Mouse (Mus musculus) heart, adult 18-20 months (tissue): Measurements from ENCODE around the gene Trappc11. TPM values are rescaled to one million over a fixed set of nuclear protein-coding genes. Genes with fewer than 3 reads are reported as not detected.

Experiments used
- DNase-seq, 2 experiments: peaks; one replicate each; pipeline ENCODE4 v3.0.0; 2021 to 2022; ENCODE audit warnings: mixed read lengths in 1 of 2
- long read RNA-seq, 2 experiments: library from polyadenylated mRNA; stranded (forward); transcript quantifications; one replicate each; pipeline ENCODE4 v2.0.0; 2021
- total RNA-seq, 2 experiments: library from RNA; stranded (reverse); gene quantifications; 2 replicates each; pipeline ENCODE4 v1.2.3; 2021

Trappc11 gene
- total RNA-seq: 10 to 100 TPM; 20.1 to 21.7 TPM
- long read RNA-seq, experiment 1, full-length matches to known transcripts: 3 of 7 reads
- long read RNA-seq, experiment 1, partial matches to known transcripts: 2 of 7 reads
- long read RNA-seq, experiment 1, other reads (novel, unspliced or antisense): 2 of 7 reads
- long read RNA-seq, experiment 2, partial matches to known transcripts: 4 of 6 reads
- long read RNA-seq, experiment 2, other reads (novel, unspliced or antisense): 2 of 6 reads

GRCm38 (mm10) chr8:47533344-47534125 lies at the start of gene Trappc11, which contains the start of gene Rwdd4a:
Trappc11 (minus strand) TSS chr8:47533470.
Rwdd4a (plus strand) TSS chr8:47533664.
- DNase-seq: peak; percentile 98 to 99

GRCm38 (mm10) chr8:47581454-47581853 lies 48.2 kb upstream of the Trappc11 start:
- no peak for DNase-seq

DNA sequence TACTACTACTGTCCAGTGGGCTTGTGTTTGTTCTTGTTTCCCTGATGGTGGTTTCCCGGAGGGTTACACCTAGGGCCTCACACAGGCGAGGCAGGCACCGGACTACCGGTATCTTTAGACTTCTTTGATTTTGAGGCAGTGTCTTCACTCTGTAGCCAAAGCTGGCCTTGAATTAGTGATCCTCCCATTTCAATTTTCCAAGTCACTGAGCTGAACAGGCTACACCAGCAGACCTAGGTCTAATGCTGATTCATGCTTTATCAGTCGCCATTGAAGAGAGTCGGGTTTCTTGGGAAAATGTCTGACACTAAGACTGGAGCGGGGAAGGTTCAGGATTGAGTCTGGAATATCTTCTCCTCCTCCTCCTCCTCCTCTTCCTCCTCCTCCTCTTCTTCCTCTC lies 40.2 kb upstream of the Trappc11 start:
- no peak for DNase-seq

DNA sequence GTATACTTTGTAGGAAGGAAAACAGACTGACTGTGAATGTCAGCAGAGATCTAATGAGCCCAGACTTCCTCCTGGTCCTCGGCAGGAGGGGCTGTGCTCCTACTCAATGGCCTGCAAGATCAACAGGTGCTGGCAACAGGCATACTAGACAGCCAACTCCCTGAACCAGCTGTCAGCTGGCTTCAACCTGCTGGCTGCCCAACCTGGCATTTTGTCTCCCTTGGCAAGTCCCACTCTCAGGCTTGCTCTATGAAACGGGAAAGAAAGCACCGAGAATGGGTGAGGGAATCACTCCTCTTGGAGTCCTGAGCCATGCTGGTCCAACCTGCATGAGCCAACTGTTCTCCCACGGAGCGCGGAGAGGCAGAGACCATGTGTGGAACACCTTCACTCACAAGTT lies 36.9 kb upstream of the Trappc11 start:
- DNase-seq: no peak

DNA sequence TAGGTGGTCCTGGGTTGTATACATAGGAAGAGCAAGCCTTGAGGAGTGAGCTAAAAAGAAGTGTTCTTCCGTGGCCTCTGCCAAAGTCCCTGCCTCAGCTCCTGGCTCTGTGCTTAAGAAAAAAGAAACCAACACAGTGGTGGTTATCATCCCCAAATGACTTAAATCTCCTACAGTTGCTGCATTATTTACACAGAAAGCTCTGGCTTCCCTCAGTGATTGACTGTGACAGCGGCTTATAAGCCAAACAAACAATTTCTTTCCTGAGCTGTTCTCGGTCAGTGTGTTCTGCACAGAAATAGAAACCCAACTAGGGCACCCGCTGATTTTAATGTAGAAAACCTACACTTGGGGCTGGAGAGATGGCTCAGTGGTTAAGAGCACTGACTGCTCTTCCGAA lies 34.8 kb upstream of the Trappc11 start:
- DNase-seq: no peak

DNA sequence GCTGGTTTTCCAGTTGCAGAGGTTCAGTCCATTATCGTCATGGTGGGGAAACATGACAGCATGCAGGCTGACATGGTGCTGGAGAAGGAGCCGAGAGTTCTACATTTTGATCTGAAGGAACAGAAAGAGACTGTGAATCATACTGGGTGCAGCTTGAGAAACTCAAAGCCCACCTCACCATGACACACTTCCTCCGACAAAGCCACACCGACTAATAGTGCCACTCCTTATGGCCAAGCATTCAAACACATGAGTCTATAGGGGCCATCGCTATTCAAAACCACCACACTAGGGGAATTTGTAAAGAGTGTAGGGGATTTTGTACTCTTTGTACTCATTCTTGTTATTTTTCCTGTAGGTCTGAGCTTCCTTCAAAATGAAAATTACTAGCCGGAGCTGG lies 33.3 kb upstream of the Trappc11 start:
- DNase-seq: no peak

DNA sequence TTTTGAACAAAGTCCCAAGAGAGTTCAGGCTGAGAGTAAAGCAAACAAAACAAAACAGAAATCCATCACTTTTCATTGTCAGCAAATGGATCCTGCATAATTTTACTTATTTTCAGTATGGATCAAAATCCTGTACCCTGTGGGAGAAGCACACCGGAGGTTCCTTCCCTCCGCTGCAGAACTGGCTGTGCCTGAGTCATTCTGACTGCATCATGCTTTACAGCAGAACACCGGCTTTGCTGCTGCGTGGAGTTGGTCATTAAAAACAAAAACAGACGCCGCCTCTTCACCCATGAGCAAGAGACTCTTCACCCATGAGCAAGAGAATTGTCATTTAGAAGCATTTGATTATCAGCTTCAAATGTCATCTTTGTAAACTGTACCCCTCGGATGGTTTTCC lies 27.5 kb upstream of the Trappc11 start:
- no peak for DNase-seq

- no peak for DNase-seq
These were observed 25.0 kb upstream of the Trappc11 start for GRCm38 (mm10) chr8:47558274-47558673.

GRCm38 (mm10) chr8:47556446-47556845 lies 23.2 kb upstream of the Trappc11 start:
- DNase-seq: peak; percentile 35 to 70

DNA sequence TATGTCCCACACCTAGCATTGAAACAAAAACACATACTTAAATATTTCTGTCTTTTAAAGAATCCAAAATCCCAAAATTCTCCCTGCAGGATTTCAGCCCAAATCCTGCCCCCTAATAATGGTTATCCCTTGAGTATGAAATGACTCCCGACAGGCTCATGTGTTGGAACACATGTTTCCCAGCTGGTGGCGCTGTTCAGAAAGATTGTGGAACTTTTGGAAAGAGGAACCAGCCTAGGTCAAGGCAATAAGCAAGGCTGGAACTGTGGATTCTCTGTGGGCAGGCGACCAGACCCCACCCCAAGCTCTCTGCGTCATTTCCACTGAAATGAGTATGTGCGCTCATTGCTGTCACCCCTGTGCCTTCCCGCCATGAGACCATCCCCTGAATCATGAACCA lies 20.3 kb upstream of the Trappc11 start:
- DNase-seq: peak; percentile 4 to 23

GRCm38 (mm10) chr8:47547102-47547501 lies 13.8 kb upstream of the Trappc11 start:
- no peak for DNase-seq

GRCm38 (mm10) chr8:47544094-47544493 lies 10.8 kb upstream of the Trappc11 start:
- no peak for DNase-seq

- no peak for DNase-seq
These were observed 9.5 kb upstream of the Trappc11 start for GRCm38 (mm10) chr8:47542746-47543145.

DNA sequence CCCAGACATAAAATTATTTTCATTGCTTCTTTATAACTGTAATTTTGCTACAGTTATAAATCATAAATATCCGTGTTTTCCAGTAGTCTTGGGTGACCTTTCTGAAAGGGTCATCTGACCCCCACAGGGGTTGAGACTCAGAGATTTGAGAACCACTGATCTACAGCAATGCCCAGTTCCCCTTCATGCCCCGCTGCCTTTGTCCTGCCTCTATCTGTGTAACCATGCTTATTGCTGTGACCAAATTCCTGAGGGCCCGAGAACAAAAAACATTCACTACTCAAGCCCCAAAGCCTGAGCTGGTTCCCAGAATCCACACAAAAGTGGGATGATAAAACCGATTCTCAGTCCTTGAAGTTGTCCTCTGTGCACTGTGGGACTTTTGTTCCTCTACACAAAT lies 5.1 kb upstream of the Trappc11 start:
- no peak for DNase-seq

- no peak for DNase-seq
These were observed 5.2 kb downstream of the Trappc11 start for GRCm38 (mm10) chr8:47528094-47528493.

DNA sequence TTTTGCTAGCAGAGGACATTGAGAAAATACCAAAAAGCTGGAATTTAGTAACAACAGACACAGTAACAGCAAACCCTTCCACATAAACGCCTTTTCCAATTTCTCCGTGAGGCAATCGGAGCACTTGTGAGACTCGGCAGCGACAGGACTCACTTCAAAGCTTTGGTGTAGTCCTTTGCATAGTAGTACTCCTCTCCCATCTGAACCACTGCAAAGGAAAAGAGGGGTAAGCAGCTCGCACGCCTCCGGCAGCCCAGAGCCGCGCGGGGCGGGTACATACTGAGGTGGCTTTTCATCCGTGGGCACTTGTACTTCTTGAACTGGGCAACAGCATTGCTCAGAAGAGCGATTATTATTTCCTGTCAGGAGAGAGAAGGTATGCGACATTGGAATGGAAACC lies 19.7 kb downstream of the Trappc11 start:
- DNase-seq: no peak

DNA sequence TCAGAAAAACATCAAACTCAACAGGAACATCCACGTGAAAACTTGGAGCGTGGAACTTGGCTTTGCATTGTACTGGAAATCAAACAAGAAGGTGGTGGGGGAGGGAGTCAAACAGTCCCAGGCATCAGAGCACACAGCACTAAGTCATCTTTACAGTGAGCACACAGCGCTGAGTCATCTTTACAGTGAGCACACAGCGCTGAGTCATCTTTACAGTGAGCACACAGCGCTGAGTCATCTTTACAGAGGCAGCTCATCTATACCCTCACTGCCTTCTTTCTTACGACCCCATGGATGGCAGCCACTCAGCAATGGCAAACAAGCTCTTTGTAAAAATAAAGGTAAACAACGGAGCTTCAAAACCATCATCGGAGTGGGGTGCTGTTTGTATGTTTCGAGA lies 22.3 kb downstream of the Trappc11 start:
- DNase-seq: no peak

DNA sequence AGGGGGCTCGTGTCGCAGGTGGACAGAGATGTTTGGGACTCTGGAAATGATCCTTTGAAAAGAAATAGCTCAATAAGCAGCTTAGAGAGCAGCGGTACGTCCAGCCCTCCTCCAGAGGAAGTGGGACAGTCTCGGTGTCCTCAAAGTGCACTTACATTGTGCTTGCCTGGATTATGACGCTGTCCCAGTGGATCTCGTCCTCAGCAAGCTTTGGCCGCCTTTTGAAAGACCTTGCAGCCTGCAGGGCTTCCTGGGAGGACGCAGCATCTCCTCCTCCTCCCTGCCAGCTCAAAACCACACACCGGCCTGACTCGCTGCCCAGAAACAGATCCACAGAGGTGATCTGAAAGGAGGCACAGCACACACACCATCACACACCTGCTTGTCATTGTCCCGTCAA lies 27.8 kb downstream of the Trappc11 start:
- DNase-seq: no peak

DNA sequence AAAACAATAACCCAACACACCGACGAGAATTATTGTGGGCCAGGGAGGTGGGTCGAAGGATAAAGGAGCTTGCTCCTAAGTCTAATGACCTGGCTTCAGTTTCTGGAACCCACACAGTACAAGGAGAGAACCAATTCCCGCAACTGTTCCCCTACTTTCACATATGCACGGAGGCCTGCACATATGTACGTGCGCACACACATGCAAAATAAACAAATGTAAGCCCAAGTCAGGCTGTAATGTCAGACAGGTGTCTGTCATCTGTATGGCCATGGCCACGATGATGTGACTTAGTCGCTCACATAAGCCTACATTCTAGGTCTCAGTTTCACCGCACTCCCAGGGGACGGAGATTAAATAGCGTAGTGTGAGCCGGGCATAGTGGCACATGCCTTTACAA lies 30.7 kb downstream of the Trappc11 start:
- no peak for DNase-seq

DNA sequence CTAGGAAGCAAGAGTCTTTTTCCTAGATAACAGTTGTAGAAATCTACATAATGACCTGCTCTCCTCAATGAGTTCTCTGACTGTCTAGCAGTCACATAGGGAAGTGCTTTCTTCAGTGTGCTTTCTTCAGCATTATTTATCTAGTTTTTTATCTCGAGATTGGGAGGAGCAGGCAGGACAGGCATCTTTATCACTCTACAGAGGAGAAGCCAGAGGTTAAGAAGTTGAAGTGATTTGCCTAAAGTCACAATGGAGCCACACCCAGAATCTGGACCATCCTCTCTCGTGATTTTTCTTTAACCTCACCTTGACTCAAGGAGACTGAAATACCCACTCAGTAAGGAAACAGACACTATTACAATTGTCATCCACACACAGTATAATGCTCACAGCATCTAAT lies 31.3 kb downstream of the Trappc11 start:
- no peak for DNase-seq

DNA sequence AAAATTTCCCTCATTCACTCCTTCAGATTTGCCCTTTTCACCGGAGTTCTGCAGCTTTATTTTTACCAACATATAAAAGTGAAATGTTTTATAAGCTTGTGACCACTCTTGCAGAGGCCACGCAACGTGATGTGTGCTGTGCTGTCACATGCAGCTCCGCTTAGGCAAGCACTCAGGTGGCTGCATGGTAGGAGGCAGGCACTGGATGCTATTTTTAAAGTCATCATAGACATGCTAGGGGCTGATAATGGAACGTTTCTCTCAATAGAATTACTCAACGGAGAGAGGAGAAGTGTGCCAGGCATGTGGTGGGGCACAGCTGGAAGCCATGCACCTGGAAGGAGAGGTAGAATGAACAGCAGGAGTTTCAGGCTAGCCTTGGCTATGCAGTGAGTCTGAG lies 37.8 kb downstream of the Trappc11 start:
- no peak for DNase-seq

- no peak for DNase-seq
These were observed 38.6 kb downstream of the Trappc11 start for GRCm38 (mm10) chr8:47494602-47495153.

DNA sequence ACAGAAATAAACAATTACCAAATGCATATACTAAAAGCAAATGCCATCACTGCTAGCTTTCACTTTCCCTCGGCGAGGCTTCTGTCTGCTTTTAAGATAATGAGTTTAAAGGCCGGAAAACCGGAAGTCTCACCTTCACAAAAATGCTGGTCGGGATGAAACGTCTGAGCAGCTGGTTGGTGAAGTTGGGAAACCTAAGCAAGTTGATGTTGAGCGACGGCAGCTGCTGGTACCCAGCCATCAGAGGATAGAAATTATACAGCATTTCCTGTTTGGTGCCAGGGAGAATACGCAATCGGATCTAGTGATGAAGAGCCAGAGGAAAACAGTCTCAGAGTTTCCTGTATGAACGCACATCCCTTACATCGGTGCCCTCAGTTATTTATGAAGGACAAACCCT lies 40.2 kb downstream of the Trappc11 start:
- no peak for DNase-seq

DNA sequence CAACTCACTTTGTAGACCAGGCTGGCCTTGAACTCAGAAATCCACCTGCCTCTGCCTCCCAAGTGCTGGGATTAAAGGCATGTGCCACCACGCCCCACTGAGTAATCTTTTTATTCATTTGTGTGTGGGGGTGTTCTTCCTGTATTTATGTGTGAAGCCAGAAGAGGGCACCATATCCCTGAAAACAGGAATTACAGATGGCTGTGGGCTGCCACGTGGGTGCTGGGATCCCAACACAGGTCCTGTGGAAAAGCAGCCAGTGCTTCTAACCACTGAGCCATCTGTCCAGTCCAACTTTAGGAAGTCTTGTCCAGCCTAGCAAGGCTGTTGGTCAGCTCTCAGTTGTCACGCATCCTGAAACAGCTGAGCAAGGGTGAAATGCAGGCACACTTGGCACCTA lies 46.0 kb downstream of the Trappc11 start:
- no peak for DNase-seq
